Mouse (Mus musculus) liver (tissue): ENCODE results near the gene Gnat2.
A peak's percentile ranks its signal among the peaks of the same experiment; 100 is the strongest.

Experiments
- DNase-seq: peaks from one replicate; pipeline ENCODE4 v3.0.0-alpha.2; 2020; ENCODE audit warnings: mixed read lengths

Gene Gnat2

GRCm38 (mm10) chr3:108085281-108085720 is 7.3 kb upstream of the Gnat2 start:
- peak; percentile 96 for DNase-seq

GRCm38 (mm10) chr3:108085721-108086469 is 6.7 kb upstream of the Gnat2 start:
- DNase-seq, result peak; percentile 72

- peak; percentile 94 for DNase-seq
Observed at GRCm38 (mm10) chr3:108086470-108086979, 6.1 kb upstream of the Gnat2 start, which contains the start of gene Ampd2. TSS of gene Ampd2 (minus strand) at chr3:108086651.

- DNase-seq, result no peak
Observed at GRCm38 (mm10) chr3:108087329-108087728, 5.3 kb upstream of the Gnat2 start.

DNA sequence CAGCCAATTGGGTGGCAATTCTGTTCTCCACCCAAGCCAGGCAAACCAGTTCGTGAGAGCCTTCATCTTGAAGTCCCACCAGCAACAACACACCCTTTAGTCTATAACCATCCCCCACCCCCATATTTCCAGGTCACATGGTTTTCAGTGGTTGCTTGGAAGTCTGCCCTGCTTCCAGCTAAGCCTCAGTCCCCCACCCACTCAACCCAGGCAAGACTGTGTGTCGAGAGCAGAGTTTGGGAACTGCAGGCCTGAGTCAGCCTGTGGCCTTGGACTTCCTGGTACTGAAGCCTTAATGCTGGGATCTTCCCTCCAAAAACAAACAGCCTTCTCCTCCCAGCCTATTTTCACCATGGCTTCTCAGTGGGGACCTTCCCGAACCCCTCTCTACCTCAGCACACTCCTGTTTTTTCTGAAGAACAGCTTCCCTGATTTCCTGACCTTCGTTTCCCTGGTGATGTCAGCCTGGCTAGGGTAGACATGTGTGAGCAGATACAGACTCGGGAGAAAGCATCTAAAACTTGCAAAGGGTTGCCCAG is 3.7 kb upstream of the Gnat2 start:
- no peak for DNase-seq

DNA sequence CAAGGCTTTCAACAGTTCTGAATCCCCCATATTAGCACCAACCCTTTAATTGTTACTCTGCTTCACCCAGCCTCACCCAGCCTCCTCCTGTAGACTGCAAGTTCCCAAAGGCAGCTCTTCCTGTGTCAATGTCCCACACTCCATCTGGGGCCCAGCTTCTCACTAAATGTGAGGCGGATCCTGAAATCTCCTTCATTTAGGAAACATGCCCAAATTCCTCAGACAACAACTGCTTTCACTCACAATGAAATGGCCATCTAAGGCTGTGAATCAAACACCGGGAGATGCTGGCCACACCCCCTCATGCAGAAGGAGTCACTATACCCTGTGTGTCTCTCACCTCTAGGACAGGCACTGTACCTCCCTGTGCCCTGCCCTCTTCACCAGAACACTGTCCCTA is 2.7 kb upstream of the Gnat2 start:
- DNase-seq, result no peak

DNA sequence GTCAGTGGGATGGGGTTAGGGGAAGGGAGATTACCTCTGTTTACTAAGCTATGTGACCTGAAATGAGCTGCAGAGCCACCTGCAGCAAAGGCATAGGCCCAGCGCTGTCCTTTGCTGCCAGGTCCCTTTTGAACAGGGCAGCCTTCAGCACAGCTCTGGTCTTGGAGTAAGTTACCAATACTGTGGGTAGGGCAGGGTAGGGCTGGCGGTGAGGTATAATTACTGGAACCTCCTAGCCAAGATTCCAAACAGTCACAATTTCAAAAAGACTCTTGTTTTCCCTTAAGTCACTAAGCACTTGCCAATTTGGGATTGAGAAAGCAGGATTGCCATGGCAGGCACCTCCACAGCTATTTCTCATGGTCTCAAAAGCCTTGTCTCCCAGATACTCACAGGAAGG is 2.0 kb upstream of the Gnat2 start:
- DNase-seq, result peak; percentile 1

- DNase-seq, result no peak
Observed at GRCm38 (mm10) chr3:108092030-108092429, 559 bp upstream of the Gnat2 start.

DNA sequence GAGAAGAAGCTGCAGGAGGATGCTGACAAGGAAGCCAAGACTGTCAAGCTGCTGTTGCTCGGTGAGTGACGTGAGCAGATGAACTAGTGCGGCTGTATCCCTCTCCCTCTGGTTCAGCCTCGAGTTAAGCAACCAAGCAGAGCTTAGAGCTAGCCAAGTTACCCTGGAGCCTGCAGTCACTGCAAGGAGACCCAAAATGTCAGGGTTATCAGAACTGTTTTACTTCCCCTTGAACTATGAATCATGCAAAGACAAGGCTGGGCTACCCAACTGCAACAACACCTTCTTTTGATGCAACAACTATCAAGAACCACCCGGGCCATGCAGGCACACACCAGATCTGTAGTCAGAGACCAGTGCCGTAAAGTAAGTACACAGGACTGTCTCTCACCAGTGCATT is 717 bp downstream of the Gnat2 start:
- DNase-seq, result peak; percentile 2

GRCm38 (mm10) chr3:108094146-108094545 is 1.6 kb downstream of the Gnat2 start:
- no peak for DNase-seq

DNA sequence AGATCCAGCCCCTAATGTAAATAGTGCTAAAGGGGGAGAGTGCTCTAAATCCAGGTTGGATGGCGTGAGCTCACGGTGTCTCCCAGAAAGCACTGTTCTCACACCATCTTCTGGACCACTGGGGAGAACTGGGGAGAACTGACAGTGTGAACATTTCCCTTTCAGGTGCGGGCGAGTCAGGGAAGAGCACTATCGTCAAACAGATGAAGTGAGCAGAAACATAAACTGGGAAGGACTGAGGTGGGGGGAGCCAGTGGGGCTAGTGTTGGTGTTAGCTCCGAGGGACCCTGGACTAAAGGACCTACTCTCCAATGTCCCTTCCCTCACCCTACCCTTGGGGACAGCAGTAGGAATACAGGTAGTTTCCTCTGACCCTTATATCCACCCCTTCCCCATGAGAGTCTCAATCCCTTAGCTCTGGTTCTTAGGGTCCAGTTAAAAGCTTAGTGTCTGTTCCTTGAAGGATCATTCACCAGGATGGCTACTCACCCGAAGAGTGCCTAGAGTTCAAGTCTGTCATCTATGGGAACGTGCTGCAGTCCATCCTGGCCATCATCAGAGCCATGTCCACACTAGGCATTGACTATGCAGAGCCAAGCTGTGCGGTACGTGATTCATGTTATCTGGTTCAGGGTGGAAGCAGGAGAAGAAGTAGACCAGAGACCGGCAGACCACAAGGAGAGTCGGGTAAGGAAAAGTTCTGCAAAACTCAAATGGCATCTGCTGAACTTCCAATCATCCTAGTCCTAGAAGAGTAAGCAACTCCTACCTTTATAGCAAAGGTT is 2.6 kb downstream of the Gnat2 start:
- peak; percentile 43 for DNase-seq

DNA sequence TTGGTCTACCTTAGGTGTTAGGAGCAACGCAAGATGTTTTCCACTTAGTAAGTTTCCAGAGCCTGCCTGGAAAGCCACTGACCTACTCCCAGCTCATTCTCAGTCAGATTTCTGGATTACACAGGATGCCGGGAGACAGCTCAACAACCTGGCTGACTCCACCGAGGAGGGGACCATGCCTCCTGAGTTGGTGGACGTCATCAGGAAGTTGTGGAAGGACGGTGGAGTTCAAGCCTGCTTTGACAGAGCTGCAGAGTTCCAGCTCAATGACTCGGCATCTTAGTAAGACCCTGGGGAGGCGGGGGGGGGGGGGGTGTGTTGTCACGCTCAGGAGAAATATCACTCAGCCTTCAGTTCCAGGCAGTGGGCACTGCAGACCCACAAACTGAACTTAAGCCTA is 3.6 kb downstream of the Gnat2 start:
- peak; percentile 70 for DNase-seq

- DNase-seq, result peak; percentile 76
Observed at GRCm38 (mm10) chr3:108096726-108097125, 4.1 kb downstream of the Gnat2 start.

- DNase-seq, result peak; percentile 56
Observed at GRCm38 (mm10) chr3:108097656-108098055, 5.1 kb downstream of the Gnat2 start.

GRCm38 (mm10) chr3:108098316-108098715 is 5.7 kb downstream of the Gnat2 start:
- peak; percentile 80 for DNase-seq

DNA sequence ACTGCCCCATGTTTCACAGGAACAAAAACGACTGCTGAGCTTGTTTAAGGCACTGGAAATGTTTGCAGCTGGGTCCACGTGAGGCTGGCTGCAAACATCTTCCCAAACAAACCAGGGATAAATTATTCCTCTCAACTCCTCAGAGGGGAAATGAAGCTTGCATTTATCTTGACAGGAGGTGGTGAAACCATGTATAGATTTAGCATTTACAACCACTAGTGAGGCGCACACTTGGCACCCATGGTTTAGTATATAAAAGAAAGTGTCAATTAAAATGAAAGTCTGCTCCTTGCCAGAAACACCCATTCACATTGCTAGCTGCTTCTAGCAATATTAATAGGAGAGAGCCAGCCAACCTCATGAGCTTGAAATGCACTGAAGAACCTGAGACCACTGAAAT is 9.0 kb downstream of the Gnat2 start:
- no peak for DNase-seq

- no peak for DNase-seq
Observed at GRCm38 (mm10) chr3:108102075-108102474, 9.5 kb downstream of the Gnat2 start.

DNA sequence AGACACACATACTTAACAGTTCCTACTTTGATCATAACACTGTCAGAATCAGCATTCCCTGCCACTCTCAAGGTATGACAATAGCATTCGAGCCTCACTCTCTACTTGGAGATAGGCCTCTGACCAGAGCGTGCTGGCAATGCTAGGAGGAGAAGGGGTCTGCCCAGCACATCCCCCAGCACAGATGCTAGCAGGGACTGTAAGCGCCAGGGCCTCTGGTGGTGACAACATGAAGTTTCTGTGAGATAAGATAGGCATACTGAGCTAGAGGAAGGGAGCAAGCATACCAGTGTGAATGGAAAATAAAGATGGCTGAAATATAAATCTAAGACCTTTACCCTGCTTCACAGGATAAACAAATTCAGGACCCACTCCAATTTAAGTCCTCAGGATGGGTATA is 12.7 kb downstream of the Gnat2 start:
- DNase-seq, result peak; percentile 69

- DNase-seq, result no peak
Observed at GRCm38 (mm10) chr3:108111320-108111719, 18.7 kb downstream of the Gnat2 start.

GRCm38 (mm10) chr3:108112246-108112645 is 19.7 kb downstream of the Gnat2 start:
- no peak for DNase-seq

DNA sequence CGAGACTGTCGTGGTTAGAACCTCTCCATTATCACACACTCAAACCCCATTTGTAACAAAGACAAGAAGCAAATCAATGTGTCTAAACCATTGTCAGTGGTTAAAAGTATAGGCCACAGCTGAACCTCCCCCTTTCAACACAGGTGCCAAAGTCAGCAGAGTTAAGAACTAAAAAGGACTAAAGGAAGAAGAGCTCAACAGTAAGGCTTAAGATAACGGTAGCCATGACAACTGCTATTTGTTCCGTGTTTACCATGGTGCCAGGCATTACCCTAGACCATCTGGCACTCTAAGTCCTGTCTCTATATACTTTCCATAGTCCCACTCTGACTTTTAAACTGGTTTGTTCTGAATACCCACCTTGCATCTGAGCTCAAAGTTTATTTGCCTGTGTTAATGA is 20.1 kb downstream of the Gnat2 start:
- no peak for DNase-seq

DNA sequence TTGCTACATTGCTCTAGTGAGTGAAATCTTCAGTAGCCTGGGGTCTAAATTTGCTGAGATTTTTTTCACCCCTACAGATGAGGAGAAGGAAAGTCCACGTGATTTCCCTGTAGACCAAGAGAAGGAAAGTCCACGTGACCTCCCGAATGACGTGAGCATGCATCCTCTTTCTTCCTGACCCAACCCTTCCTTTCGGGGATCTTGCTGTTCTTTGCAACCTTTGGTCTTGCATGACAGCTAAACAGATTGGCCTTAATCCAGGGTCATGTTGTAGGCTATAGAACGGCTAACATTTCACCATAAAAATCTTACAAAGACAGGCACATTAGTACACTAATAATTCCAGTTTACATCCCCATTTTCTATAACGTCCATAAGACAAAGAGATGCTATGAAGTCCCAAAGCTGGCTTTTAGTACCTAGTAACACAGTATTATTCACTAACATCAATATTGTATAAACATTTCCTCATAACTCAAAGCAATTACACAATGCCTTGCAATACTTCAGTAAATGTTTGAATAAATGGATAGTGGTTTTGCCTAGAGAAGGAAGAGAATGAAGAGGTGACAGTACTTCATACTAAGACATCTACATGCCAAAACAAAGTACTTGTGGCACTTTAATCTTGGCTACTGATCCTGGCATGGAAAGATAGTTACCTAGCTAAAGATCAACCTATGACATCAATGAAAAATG is 21.2 kb downstream of the Gnat2 start:
- DNase-seq, result no peak

- DNase-seq, result no peak
Observed at GRCm38 (mm10) chr3:108117465-108117864, 24.9 kb downstream of the Gnat2 start.
